Mouse (Mus musculus): Measurements from ENCODE around the gene Stx8.

GRCm38 (mm10) chr11:68086221-68086620, 120.2 kb downstream of the Stx8 start:
- TF ChIP-seq CTCF (IDR thresholded peaks at IDR 0.05; ENCODE audit: borderline replicate concordance, insufficient read depth, low read length), result no peak
- no peak for TF ChIP-seq POLR2A (IDR thresholded peaks at IDR 0.05; ENCODE audit: low read depth, low read length)
